Mouse (Mus musculus): Measurements from ENCODE around the gene Clec16a. TPM values are rescaled to one million over a fixed set of nuclear protein-coding genes. Genes with fewer than 3 reads are reported as not detected.

The Clec16a gene
- polyA plus RNA-seq, 1 experiment from 2014 or later: 11.3 TPM

DNA sequence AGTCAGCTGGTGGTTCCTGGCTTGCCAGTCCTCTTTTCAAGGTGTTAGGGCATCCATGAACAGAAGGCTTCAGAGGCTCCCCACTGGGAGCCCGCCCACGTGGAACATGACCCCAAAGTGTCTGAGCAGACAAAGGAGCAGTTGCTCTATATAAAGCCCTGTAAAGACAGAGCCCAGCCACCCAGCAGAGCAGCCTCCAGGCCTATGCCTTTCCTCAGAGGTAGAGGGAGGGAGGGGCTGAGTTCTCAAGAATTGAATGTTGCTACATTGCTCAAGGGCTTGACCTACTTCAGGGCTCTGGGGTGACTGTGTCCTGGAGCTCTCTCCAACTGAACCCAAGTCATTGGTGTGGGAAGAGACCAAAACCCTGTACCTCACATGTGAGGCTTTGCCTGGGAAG is 155.0 kb downstream of the Clec16a start:
- WGBS (ENCODE audit: insufficient replicate concordance): 79% methylated on average over 2 of the region's 2 CpGs
- Histone ChIP-seq H3K4me2 (ENCODE audit: low read depth, low read length) (no peak overlapping the region), H3K9ac (replicated peaks) (no peak overlapping the region), H3K36me3 (replicated peaks; ENCODE audit: insufficient read depth, low read length) (no peaks in the 10 kb centered on the region), H3K4me3 (ENCODE audit: low read depth, low read length) (no peak overlapping the region), H3K27me3 (ENCODE audit: insufficient read depth, low read length) (no peaks in the 10 kb centered on the region), H3K9me3 (ENCODE audit: low read length) (no peaks in the 10 kb centered on the region), H3K4me1 (ENCODE audit: insufficient read depth) (peaks cover 13% of the 10 kb centered on the region), H3K27ac (ENCODE audit: low read depth) (no peak overlapping the region)
- TF ChIP-seq EP300 (IDR thresholded peaks at IDR 0.05; ENCODE audit: low read depth) (no peak), CTCF (IDR thresholded peaks at IDR 0.05; ENCODE audit: low read depth) (no peak)
- ATAC-seq (no peak), DNase-seq (no peak)

- Histone ChIP-seq H3K4me3 (ENCODE audit: low read depth, low read length) (no peak overlapping the region), H3K4me1 (ENCODE audit: insufficient read depth) (peaks cover 12% of the 10 kb centered on the region), H3K27me3 (ENCODE audit: insufficient read depth, low read length) (no peaks in the 10 kb centered on the region), H3K9ac (replicated peaks) (no peak overlapping the region), H3K36me3 (replicated peaks; ENCODE audit: insufficient read depth, low read length) (no peaks in the 10 kb centered on the region), H3K27ac (ENCODE audit: low read depth) (no peak overlapping the region), H3K4me2 (ENCODE audit: low read depth, low read length) (no peak overlapping the region), H3K9me3 (ENCODE audit: low read length) (no peaks in the 10 kb centered on the region)
- DNase-seq: peak; percentile 36
- 57% methylated on average over 2 of the region's 2 CpGs for WGBS (ENCODE audit: insufficient replicate concordance)
- no peak for TF ChIP-seq CTCF (IDR thresholded peaks at IDR 0.05; ENCODE audit: low read depth)
- no peak for TF ChIP-seq EP300 (IDR thresholded peaks at IDR 0.05; ENCODE audit: low read depth)
- no peak for ATAC-seq
Observed at GRCm38 (mm10) chr16:10702399-10702798, 157.3 kb downstream of the Clec16a start.

DNA sequence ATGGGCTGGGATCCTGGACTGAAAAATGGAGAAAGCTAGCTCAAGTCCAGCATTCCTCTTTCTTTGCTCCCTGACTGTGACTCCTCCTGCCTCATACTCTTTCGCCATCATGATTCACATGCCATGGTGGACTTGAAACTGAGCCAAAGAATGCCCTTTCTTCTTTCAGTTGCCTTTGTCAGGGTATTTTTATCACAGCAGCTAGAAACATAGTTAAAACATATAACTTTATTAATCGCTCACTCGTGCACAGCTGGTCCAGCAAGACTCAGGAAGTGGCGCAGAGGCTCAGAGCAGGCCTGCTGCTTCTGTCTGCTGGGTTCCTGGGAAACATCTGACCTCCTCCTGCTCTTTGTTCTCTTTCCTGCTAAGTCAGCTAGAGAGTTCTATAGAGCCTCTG is 158.8 kb downstream of the Clec16a start:
- 60% methylated on average over 4 of the region's 4 CpGs for WGBS (ENCODE audit: insufficient replicate concordance)
- H3K4me2 ChIP-seq (ENCODE audit: low read depth, low read length): no peak overlapping the region
- no peaks in the 10 kb centered on the region for H3K9me3 ChIP-seq (ENCODE audit: low read length)
- DNase-seq (no peak), ATAC-seq (no peak)
- no peak for TF ChIP-seq CTCF (IDR thresholded peaks at IDR 0.05; ENCODE audit: low read depth)
- TF ChIP-seq EP300 (IDR thresholded peaks at IDR 0.05; ENCODE audit: low read depth): no peak
- no peak overlapping the region for H3K4me3 ChIP-seq (ENCODE audit: low read depth, low read length)
- H3K36me3 ChIP-seq (replicated peaks; ENCODE audit: insufficient read depth, low read length): no peaks in the 10 kb centered on the region
- H3K9ac ChIP-seq (replicated peaks): no peak overlapping the region
- H3K4me1 ChIP-seq (ENCODE audit: insufficient read depth): peaks cover 8% of the 10 kb centered on the region
- H3K27me3 ChIP-seq (ENCODE audit: insufficient read depth, low read length): no peaks in the 10 kb centered on the region
- 0 out of 2 replicates have a peak overlapping the region, but pooled peaks have one; percentile 5 for H3K27ac ChIP-seq (ENCODE audit: low read depth)

DNA sequence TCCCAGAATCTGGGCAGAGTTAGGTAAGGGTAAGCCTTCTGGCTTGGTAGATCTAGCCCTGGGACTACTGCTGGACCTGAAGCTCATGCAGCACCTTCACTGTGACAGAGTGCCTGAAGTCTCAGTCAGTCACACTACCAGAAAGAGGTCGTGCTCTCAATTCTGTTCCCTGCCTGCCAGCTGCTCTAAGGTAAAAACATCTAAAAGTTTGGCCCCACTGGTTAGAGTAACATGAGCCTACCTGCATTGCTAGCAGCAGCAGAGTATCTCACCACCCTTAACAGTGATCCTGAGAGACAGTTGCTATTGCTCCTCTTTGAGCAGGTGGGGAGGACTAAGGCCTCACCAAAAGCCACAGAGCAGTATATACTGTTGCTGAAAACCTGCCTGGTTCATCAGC is 160.3 kb downstream of the Clec16a start:
- DNase-seq: no peak
- no peak overlapping the region for H3K27ac ChIP-seq (ENCODE audit: low read depth)
- H3K9ac ChIP-seq (replicated peaks): no peak overlapping the region
- H3K27me3 ChIP-seq (ENCODE audit: insufficient read depth, low read length): no peaks in the 10 kb centered on the region
- H3K36me3 ChIP-seq (replicated peaks; ENCODE audit: insufficient read depth, low read length): no peaks in the 10 kb centered on the region
- H3K4me1 ChIP-seq (ENCODE audit: insufficient read depth): peaks cover 8% of the 10 kb centered on the region
- H3K4me3 ChIP-seq (ENCODE audit: low read depth, low read length): no peak overlapping the region
- 62% methylated on average over 1 of the region's 1 CpGs for WGBS (ENCODE audit: insufficient replicate concordance)
- no peak overlapping the region for H3K4me2 ChIP-seq (ENCODE audit: low read depth, low read length)
- no peak for ATAC-seq
- TF ChIP-seq CTCF (IDR thresholded peaks at IDR 0.05; ENCODE audit: low read depth) (no peak), EP300 (IDR thresholded peaks at IDR 0.05; ENCODE audit: low read depth) (no peak)
- no peaks in the 10 kb centered on the region for H3K9me3 ChIP-seq (ENCODE audit: low read length)

- no peaks in the 10 kb centered on the region for H3K27me3 ChIP-seq (ENCODE audit: insufficient read depth, low read length)
- H3K9ac ChIP-seq (replicated peaks): no peak overlapping the region
- no peaks in the 10 kb centered on the region for H3K36me3 ChIP-seq (replicated peaks; ENCODE audit: insufficient read depth, low read length)
- ATAC-seq (no peak), DNase-seq (no peak)
- 63% methylated on average over 1 of the region's 1 CpGs for WGBS (ENCODE audit: insufficient replicate concordance)
- no peak overlapping the region for H3K4me2 ChIP-seq (ENCODE audit: low read depth, low read length)
- H3K9me3 ChIP-seq (ENCODE audit: low read length): no peaks in the 10 kb centered on the region
- H3K4me3 ChIP-seq (ENCODE audit: low read depth, low read length): no peak overlapping the region
- TF ChIP-seq CTCF (IDR thresholded peaks at IDR 0.05; ENCODE audit: low read depth): no peak
- no peak for TF ChIP-seq EP300 (IDR thresholded peaks at IDR 0.05; ENCODE audit: low read depth)
- no peaks in the 10 kb centered on the region for H3K4me1 ChIP-seq (ENCODE audit: insufficient read depth)
- no peak overlapping the region for H3K27ac ChIP-seq (ENCODE audit: low read depth)
Observed at GRCm38 (mm10) chr16:10711524-10711923, 166.4 kb downstream of the Clec16a start.

DNA sequence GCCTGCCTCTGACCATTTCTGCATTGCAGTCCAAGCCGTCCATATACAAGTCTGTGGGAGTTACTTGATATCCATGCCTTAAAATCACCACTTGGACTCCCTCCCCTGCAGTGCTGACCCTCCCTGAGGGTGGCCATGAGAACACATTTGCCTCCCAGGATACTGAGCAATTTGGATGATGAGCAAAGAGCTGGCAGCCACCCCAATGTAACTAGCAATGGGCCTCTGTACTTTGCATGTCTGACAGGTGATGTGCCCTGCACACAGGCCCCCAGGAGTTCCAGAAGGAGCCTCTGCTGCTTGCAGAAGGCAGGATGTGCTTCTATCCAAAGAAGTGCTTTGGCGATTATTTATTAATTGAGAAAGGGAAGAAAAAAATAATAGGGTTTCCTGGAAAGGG is 167.9 kb downstream of the Clec16a start:
- Histone ChIP-seq H3K9ac (replicated peaks) (no peak overlapping the region), H3K27me3 (ENCODE audit: insufficient read depth, low read length) (no peaks in the 10 kb centered on the region), H3K36me3 (replicated peaks; ENCODE audit: insufficient read depth, low read length) (no peaks in the 10 kb centered on the region), H3K27ac (ENCODE audit: low read depth) (no peak overlapping the region), H3K4me2 (ENCODE audit: low read depth, low read length) (no peak overlapping the region), H3K4me3 (ENCODE audit: low read depth, low read length) (no peak overlapping the region), H3K4me1 (ENCODE audit: insufficient read depth) (no peaks in the 10 kb centered on the region), H3K9me3 (ENCODE audit: low read length) (no peaks in the 10 kb centered on the region)
- WGBS (ENCODE audit: insufficient replicate concordance): 63% methylated on average over 2 of the region's 2 CpGs
- no peak for ATAC-seq
- TF ChIP-seq CTCF (IDR thresholded peaks at IDR 0.05; ENCODE audit: low read depth) (no peak), EP300 (IDR thresholded peaks at IDR 0.05; ENCODE audit: low read depth) (no peak)
- no peak for DNase-seq
